In genomic region chr14:28288926-28289325, GRCm38 (mm10) we compare ENCODE assay signal across 29 mouse cellular contexts.
"Had no signal": no experiment of that assay in that cellular context is flagged by ENCODE, and none has a peak within 500 bp of the region (broad histone marks: within the 10 kb centered on the region; RNA-seq: fewer than 3 reads in every experiment).

No protein-coding gene starts in this region.

- DNase-seq: heart, postnatal 10 days; heart, postnatal 14 days; heart, postnatal 4 days; kidney, adult 11 months; kidney, adult 18-20 months; kidney, adult 2 months; kidney, adult 8-10 months; kidney, adult 9 months; kidney, postnatal 10 days; kidney, postnatal 14 days; kidney, postnatal 25 days; kidney, postnatal 36 days; kidney, postnatal 4 days; layer of hippocampus, adult 9-11 months; layer of hippocampus, postnatal 36 days had no signal

- H3K27ac ChIP-seq: heart, embryonic 13.5 days; heart, embryonic 15.5 days; hindbrain, embryonic 10.5 days; hindbrain, embryonic 12.5 days; hindbrain, embryonic 13.5 days; hindbrain, embryonic 14.5 days; hindbrain, embryonic 15.5 days; hindbrain, postnatal 0 days; intestine, embryonic 15.5 days; kidney, embryonic 15.5 days; kidney, postnatal 0 days; layer of hippocampus, adult 2 months; left cerebral cortex, adult 2 months had no signal

- H3K4me1 ChIP-seq: heart, embryonic 15.5 days; hindbrain, embryonic 10.5 days; hindbrain, embryonic 12.5 days; hindbrain, embryonic 13.5 days; hindbrain, embryonic 15.5 days; intestine, embryonic 15.5 days; kidney, embryonic 15.5 days had no signal

- H3K4me3 ChIP-seq: heart, embryonic 12.5 days; heart, embryonic 13.5 days; heart, embryonic 15.5 days; hindbrain, embryonic 10.5 days; hindbrain, embryonic 12.5 days; hindbrain, embryonic 13.5 days; hindbrain, embryonic 15.5 days; intestine, embryonic 15.5 days; kidney, embryonic 15.5 days; layer of hippocampus, adult 2 months; left cerebral cortex, adult 2 months had no signal

- H3K27me3 ChIP-seq: heart, embryonic 12.5 days; heart, embryonic 13.5 days; hindbrain, embryonic 12.5 days; hindbrain, embryonic 13.5 days; hindbrain, embryonic 15.5 days; intestine, embryonic 15.5 days; kidney, embryonic 15.5 days had no signal
